Mouse (Mus musculus): ENCODE data around the gene Hydin.
"Not testable (repeated sequence)": the region's sequence is repeated elsewhere in the genome, so short reads cannot be mapped to it uniquely, and the experiment has no call there.

Hydin gene

DNA sequence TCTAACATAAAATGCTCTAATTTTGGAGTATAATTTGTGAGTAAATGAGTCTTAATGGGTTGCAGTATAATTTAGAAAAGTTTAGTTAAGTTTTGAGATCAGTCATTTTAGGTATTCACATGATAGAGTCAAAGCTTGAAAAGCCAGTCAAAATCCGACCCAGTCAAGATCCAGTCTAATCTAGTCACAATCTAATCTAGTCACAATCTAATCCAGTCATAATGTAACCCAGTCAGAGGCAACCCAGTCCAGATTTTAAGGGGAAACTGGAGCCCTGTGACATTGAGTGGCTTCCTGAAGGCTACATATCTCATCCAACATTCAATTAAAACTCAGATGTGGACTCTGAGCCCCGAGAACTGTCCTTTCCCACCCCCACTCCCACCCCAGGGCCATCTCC is 72.7 kb downstream of the Hydin start:
- DNase-seq (ENCODE audit: low read depth) = no peak

DNA sequence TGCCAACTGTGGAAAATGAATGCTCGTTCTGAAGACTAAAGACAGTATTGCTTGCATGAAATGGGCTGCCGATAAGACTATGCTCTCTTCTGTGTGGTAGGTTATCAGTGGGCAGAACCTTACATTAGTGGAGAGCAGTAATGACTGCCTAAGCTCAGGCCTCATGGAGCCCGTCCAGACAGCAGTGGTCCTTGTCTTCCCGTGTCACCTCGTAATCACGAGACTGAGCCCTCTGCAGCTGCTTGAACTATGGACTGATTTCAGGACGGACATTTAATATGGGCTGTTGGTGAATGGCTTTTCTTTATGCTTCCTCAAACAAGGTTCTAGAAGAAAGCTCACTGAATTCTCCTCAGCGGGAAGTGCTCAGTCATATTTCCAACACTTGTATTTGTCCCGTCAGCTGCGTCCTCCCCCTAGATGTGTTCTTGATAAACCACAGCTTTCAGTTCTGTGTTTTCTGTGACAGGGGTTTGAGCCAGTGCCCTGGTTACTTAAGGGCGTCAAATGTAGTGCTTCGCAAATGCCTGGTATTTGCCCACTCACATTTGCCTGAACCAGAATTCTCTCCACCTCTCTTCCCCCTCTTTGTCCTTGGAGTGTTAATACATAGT is 73.4 kb downstream of the Hydin start:
- no peak for DNase-seq (ENCODE audit: low read depth)

DNA sequence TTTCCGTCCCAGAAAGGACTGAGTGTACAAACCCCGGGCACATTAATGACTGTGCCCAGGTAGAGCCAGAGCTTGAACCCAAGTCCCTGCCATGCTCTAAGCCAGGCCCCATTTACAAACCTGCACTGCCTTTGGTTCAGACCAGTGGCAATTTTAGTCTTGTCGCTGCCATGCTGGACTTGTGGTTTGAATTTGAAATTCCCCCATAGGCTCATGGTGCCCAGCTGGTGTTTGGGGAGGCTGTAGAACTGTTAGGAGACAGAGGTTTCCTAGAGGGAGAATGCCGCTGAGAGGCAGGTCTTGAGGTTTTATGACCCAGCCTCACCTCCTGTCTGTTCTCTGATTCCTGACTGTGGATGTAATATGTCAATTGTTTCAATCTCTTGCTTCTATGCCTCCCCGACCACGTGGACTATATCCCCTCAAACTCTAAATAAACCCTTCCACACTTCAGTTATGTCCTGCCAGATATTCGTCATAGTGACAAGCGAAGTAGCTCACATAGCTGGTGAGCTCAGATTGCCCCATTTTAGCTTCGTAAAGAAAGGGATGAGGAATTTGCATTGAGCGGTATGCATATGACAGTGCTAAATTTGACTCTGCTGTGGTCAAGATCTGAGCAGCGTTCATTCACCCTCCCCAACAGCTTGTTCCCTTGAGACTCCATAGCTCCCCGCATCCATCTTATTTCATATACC is 79.1 kb downstream of the Hydin start:
- no peak for DNase-seq (ENCODE audit: low read depth)

DNA sequence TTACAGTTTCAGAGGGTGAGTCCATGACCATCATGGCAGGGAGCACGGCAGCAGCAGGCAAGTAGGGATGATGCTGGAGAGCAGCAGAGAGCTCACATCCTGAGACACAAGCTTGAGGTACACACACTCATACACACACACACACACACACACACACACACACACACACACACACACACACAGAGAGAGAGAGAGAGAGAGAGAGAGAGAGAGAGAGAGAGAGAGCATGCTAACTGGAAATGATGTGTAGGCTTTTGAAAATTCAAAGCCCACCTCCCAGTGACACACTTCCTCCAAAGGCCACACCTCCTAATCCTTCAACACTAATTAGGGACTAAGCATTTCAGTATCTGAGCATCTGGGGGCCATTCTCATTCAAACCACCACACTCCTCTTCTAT is 80.1 kb downstream of the Hydin start:
- no peak for DNase-seq (ENCODE audit: low read depth)

DNA sequence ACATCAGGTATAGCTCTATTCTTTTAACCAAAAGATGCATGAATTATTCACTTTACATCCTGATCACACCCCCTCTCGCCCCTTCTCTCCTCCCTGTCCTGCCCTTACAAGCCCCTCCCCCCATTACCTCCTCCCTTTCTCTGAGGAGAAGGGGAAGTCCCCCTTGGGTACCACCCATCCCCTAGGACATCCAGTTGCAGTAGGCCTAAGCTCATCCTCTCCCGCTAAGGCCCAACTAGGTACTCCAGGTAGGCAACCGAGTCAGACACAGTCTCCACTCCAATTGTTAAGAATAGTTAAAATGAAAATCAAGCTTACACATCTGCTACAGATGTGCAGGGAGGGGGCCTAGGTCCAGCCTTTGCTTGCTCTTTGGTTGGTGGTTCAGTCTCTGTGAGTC is 83.9 kb downstream of the Hydin start:
- no peak for DNase-seq (ENCODE audit: low read depth)

DNA sequence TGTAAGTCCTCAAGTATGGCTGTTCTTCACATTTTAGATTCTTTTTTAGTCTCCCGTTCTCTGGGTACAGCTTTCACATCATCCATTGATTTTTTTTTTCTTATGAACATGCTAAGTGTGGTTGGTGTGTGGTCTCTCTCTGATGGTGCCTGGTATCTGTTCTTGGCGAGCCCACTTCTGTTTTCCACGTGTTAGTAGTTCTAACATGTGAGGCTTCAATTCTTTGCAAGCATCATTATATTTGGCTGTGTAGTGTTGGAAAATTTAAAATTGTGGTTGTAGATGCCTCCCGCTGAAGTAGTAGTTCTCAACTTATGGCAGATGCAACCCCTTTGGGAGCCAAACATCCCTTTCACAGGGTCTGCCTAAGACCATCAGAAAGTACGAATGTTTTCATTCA is 85.1 kb downstream of the Hydin start:
- no peak for DNase-seq (ENCODE audit: low read depth)

DNA sequence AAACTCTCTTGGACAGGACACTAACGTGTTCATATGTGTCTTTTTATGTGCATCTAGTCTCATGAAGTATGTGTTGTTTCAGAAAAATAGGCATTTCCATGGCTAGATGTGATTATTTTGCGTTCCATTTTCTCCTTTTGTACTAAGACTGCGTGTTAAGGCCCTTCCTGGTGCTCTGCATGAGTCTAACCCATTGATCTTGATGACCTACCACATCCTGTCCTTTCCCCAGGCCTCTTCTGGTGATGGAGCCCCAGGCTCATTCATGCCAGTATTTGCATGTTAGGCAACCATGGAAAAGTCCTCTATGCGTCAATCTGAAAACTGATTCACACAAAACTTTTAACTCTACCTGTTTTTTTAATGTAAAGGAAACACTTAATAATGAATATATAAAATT is 96.2 kb downstream of the Hydin start:
- DNase-seq (ENCODE audit: low read depth) = no peak

DNA sequence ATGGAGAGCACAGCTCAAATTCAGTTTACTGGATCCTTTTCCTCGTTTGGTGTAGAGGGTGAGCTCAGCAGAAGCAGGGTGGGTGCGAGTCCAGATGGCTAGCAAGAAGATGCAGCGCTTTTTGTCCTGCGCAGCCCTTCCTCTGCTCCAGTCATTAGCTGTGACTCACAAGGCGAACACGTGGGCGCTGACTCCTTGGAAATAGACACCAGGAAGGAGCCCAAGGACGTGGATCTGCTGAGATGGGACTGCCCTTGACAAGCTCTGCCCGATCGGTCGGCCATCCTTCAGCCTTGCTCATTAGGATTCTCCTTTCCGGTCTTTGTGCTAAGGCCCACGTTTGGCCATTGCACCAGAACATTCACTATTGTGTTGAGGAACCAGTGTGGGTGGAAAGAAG is 106.1 kb downstream of the Hydin start:
- DNase-seq (ENCODE audit: low read depth) = no peak

DNA sequence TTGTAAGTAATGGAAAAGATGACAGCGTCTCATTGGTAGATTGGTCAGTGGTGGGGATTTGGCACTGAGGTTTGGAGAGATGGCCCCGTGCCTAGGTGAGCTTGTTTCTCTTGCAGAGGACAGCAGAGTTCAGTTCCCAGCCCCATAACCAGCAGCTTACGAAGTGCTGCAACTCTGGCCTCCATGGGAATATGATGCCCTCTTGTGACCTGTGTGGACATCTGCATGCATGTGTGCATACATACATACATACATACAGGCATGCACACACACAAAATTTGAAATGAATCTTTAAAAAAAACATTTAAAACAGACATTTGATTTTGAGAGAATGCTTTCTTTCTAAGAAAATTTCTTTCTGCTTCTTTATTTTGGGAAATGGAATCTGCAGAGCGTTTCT is 106.9 kb downstream of the Hydin start:
- no peak for DNase-seq (ENCODE audit: low read depth)

DNA sequence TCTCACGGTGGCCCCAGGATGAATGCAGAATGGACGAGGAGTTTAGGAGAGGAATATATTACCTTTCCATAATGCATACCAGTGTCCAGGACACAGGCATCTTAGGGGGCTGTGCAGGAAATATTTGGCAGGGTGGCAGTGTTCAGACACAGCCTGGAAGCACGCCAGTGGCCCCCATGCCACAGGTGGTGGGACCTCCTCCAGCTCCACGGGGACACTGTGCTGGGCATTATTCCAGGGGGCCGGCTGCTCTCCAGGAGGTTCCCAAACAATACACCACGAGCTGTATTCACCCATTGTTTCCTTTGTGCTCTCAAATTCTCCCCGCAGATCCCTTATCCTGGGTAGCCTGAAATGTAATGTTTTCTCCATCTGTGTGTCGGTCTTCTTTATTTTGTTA is 116.0 kb downstream of the Hydin start:
- no peak for DNase-seq (ENCODE audit: low read depth)

DNA sequence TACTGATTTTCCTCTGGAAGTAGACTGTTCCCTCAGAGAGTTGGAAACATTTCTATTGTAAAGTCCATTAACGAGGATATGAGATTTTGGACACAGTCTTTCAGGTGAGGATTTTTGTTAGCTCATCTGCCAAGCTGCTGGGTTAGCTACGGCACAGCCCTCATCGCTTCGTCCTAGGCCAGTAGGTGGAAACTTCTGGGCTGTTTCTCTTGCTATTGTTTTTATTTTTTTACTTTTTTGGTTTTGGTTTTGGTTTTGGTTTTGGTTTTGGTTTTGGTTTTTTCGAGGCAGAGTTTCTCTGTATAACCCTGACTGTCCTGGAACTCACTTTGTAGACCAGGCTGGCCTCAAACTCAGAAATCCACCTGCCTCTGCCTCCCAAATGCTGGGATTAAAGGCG is 117.9 kb downstream of the Hydin start:
- DNase-seq (ENCODE audit: low read depth) = not testable (repeated sequence)

DNA sequence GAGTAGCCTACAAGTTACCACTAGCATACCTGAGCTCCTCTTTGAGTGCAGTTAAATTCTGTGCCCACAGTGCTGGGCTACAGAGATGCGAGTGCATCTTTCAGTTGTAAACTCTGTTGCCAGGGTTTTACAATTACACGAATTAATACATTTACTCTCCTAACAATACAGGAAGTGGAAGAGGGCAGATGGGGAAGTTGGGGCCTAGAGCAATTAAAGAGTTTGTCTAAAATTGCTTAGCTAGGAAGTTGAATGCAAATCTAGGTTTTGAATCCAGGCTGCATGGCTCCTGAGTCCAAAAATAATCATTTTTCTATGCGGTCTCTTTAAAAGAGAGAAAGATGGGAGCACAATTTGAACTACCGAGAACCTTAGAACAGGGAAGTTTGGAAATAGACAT is 128.9 kb downstream of the Hydin start:
- no peak for DNase-seq (ENCODE audit: low read depth)

DNA sequence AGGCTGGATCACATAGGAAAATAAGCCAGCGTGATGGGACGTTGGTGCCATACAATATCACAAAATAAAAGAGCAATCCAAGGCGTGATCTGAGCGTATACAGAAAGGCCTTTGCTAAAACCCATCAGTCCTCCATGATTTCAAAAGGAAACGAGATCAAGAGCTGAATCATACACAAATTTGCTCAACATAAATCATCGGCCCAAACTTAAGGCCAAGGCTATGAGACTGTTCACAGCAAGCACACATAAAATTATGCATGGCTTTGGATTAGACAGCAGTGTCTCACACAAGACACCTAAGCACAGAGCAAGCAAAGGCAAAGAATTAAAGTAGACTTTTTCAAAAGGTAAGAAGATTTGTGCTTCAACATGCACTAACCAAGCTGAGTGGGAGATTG is 133.8 kb downstream of the Hydin start:
- DNase-seq (ENCODE audit: low read depth) = no peak

DNA sequence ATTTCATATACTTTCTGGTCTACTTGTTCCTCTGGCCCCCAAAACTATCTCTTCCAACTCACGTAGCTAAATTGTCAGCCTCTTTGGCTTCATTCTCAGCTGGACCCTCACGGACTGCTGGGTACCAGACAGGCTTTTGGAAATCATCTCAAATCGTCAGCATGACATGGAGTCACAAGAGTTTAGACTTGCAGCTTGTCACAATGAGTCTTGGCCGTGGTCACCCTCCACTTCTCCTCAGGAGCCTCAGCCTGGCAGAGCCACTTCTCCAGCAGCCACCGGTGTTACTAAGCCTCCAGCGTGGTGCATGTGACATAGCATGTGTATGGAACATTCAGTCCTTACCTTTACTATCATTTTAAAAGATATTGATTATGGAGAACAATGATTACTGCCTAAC is 135.5 kb downstream of the Hydin start:
- DNase-seq (ENCODE audit: low read depth) = no peak

DNA sequence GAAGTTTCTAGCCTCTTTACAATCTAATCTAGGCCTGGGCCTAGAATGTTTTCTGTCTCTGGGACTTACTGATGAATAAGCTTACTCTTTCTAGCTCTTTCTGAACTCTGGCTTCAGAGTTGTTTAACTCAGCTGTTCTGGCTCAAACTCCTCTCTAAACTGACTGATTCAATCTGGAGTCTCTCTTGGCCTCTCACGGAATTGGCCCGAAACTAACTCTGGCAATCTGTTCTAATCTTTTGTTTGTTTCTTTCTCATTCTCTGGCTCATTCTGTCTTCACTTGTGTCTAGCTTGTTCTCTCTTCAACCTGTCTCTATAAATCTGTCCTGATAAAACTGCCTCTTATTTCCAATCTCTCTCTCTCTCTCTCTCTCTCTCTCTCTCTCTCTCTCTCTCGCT is 137.7 kb downstream of the Hydin start:
- DNase-seq (ENCODE audit: low read depth) = no peak

DNA sequence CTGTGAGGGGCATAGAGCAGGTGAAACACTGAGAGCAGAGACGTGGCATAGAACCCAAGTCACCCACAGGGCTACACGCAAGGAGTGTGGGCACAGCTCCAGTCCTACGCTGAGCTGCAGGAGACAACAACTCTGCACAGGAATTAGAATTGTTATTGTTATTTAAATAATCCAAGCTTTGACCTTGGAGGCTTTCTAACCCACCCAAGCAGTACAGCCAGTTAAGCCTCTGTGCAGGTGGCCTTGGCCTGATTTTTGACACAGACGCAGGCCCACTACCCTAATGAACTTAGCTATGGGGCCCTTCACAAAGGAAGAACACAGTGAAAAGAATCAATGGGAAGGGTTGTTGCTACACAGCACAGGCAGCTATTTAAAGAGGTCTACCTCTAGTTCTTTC is 148.3 kb downstream of the Hydin start:
- DNase-seq (ENCODE audit: low read depth) = no peak

DNA sequence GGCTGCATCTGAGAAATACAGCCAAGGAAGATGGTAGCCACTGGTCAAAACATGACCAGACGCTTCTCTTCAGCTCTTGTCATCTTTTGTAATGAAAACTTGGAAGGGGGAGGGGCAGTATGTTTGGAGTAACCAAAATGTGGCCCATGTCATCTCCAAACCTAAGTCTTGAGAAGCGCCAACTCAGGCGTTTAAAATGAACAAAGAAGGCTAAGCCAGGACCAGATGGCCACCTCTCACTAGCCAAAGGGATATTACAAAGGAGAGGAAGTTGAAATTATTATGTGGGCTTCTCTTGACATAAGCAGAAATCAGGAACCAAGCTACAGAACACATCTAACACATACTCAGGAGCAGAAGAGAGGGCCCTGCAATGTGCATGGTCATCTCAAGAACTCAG is 150.2 kb downstream of the Hydin start:
- DNase-seq (ENCODE audit: low read depth) = no peak

DNA sequence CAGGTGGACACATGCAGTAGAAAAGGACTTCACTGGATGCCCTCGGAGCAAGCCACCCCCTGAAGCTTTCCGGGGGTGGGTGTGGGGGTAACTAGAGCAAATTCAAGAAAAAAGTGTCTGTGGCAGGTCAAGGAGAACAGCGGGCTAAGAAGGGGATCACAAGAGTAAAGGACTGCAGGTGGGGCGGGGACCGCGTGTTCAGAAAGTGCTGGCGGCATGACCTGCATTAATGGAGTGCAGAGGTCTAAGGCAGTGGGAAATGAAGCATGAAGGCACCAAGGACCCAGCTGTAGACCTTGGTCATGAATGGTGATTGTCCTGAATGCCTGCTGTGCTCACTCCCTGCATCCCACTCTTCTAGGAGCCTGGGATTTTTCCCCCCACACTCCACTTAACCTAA is 151.0 kb downstream of the Hydin start:
- DNase-seq (ENCODE audit: low read depth) = no peak

DNA sequence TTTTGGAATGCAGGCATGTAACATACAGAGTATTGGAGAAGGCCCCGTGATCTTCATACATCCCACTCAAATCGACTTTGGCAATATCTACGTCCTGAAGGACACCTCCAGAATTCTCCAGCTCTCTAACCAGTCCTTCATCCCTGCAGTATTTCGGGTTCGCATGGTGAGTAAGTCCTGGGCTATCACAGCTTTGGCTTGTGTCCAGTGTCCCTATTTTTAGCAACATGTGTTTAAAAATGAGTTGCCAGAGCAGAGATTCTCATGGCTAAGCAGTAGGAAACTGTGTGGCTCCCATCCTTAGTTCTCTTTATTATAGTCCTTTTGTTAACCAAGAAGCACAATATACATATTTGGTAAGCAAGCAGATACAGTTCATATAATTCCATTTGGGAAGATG is 152.9 kb downstream of the Hydin start:
- DNase-seq (ENCODE audit: low read depth) = no peak

DNA sequence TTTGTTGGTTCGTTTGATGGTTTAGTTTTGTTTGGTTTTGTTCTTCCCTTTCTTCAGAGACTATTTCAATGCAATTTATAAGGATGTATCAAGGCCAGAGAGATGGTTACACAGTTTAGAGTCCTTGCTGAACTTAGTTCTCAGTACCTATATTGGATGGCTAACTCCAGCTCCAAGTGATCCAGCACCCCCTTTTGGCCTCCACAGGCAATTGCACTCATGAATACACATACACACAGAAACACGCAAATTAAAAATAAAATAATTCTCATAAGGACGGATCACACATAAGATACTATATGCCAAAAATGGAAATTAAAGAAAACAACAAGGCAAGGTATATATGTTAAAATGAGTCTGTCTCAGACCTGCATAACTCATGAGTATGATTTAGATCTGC is 153.4 kb downstream of the Hydin start:
- no peak for DNase-seq (ENCODE audit: low read depth)

DNA sequence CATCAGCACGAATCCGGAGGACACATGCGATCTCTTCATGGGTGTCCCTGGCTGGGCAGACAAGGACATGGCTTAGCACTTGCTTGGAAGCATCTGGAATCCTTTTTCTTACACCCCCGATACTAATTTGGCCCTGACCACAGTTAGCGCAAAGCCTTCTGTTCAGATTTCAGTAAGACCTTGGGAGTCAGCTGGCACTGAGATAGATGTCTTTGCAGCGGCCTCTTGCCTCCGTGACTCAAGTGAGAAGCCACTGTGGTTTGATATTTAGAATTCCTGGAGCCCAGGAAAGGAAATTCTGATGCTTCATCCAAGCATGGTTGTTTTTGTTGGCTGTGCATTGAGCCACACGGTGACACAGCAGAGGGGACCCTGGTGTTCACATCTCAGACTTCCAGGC is 157.4 kb downstream of the Hydin start:
- DNase-seq (ENCODE audit: low read depth) = no peak

DNA sequence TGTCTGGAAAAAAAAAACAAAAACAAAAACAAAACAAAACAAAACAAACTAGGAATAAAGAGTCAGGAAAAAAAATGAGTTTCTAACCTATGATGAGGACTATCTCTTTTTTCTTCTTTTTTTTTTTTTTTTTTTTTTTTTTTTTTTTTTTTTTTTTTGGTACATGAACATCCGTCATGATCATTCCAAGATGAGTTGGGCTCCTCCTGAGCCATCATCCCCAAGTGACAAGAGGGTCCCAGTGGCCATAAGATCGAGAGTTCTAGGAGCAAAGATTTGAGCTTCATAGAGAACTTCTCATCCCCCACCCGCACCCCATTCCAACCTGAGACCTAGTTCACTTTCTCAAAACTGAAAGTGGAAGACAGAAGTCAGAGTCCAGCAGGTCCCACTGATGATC is 164.6 kb downstream of the Hydin start:
- DNase-seq (ENCODE audit: low read depth) = no peak

DNA sequence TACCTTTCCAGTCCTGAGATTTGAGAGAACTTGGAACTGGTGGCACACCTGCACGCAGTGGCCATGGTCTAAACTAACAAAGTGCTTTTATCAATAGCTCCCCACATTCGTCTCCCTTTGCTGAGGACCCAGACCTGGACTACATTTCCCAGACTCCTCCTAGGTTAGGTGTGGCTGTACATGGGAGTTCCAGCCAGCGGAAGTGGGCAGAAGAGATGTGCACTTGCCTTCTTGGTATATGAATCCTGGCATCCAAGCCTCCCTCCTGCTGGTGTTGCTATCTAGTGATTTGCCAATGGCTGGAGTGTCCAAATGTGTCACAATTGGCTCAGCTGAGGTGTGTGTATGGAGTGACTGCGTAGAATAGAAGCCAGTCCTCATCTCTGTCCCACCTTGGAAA is 173.8 kb downstream of the Hydin start:
- no peak for DNase-seq (ENCODE audit: low read depth)

DNA sequence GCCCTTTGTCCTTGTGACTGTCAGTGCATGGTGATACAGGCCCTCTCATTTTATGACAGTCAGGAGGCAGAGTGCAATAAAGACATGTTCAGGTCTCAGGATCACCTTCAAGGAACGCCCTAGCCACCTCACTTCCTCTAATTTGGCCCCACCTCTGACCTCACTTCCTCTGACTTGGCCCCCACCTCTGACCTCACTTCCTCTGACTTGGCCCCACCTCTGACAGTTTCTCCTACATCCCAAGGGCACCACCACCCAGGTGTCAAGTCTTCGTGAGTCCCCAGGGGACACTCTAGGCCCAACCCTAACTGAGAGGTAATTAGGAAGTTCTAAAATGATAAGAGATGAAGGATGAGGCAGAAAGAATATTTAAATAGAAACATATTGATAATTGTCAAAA is 177.5 kb downstream of the Hydin start:
- DNase-seq (ENCODE audit: low read depth) = no peak
